Mouse (Mus musculus) thymus, adult 2 months (tissue): ENCODE data around the gene Pde10a. TPM values are rescaled to one million over a fixed set of nuclear protein-coding genes. Genes with fewer than 3 reads are reported as not detected.

Experiments
- DNase-seq: peaks from one replicate; pipeline ENCODE4 v3.0.0; 2021
- H3K27ac ChIP-seq: fragments of 200-500 bp; 2 replicates; pipeline ENCODE4 v1.5.1; 2012; ENCODE audit warnings: low read length, control low read depth; ENCODE audit not compliant: control insufficient read depth, insufficient read depth
- H3K27me3 ChIP-seq: fragments of 200-500 bp; 2 replicates; pipeline ENCODE4 v1.6.1; 2012; ENCODE audit warnings: mild to moderate bottlenecking, low read length, moderate library complexity, mixed read lengths; ENCODE audit not compliant: control insufficient read depth, insufficient read depth
- H3K36me3 ChIP-seq: fragments of 200-500 bp; 2 replicates; pipeline ENCODE4 v1.6.1; 2012; ENCODE audit warnings: mild to moderate bottlenecking, low read length, moderate library complexity; ENCODE audit not compliant: control insufficient read depth, insufficient read depth
- H3K4me1 ChIP-seq: fragments of 200-500 bp; replicated peaks from 2 replicates; pipeline ENCODE4 v1.6.1; 2012; ENCODE audit warnings: low read length; ENCODE audit not compliant: control insufficient read depth, insufficient read depth
- H3K4me3 ChIP-seq: fragments of 200-500 bp; 2 replicates; pipeline ENCODE4 v1.5.1; 2012; ENCODE audit warnings: mild to moderate bottlenecking, low read length, control low read depth, moderate library complexity; ENCODE audit not compliant: control insufficient read depth, insufficient read depth
- CTCF ChIP-seq: fragments of 200-500 bp; IDR thresholded peaks from 2 replicates; pipeline ENCODE4 v1.5.1; 2012; ENCODE audit warnings: mild to moderate bottlenecking, control low read depth, low read length, moderate library complexity, borderline replicate concordance; ENCODE audit not compliant: control insufficient read depth, poor library complexity, insufficient read depth; ENCODE audit errors: extremely low read depth
- POLR2A ChIP-seq: fragments of 200-500 bp; IDR thresholded peaks from 2 replicates; pipeline ENCODE4 v1.6.1; 2012; ENCODE audit warnings: mild to moderate bottlenecking, low read length, control low read depth, moderate library complexity; ENCODE audit not compliant: control insufficient read depth, poor library complexity, insufficient read depth; ENCODE audit errors: extremely low read depth
- WGBS: fragments of 180-500 bp; shearing (Covaris S2); methylation state at CpG from one replicate; pipeline ENCODE4 v1.1.7; 2018; 5-methylcytosine and 5-hydroxymethylcytosine counted together
- polyA plus RNA-seq: library from polyadenylated mRNA; depleted of rRNA; stranded (reverse); fragments of >200 nt; gene quantifications from 2 replicates; pipeline ENCODE4 v1.2.3, GENCODE M21; 2012

Pde10a gene
- polyA plus RNA-seq, 1 experiment, result 4.8 TPM

DNA sequence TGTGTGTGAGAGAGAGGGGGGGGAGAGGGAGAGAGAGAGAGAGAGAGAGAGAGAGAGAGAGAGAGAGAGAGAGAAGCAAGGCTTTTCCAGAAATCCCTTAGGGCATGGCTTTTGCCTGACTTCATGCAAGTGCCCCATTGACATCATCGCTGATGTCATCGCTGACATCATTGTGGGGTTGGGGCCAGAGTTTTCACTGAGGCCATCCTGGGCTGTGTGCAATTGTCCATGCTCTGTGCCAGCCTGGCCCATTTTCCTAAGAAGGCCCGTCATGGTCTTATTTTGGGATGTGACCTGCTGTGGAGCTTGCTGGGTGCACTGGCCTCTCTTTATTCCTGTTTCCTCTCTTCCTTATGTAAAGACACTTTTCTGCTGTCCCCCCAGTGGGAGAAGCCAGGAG, 290.2 kb downstream of the Pde10a start:
- DNase-seq, result no peak
- TF ChIP-seq CTCF, result no peak
- no peak for TF ChIP-seq POLR2A
- H3K4me3 ChIP-seq, result no peak overlapping the region
- no peaks in the 10 kb centered on the region for H3K36me3 ChIP-seq
- H3K4me1 ChIP-seq, result peaks cover 6% of the 10 kb centered on the region
- no peak overlapping the region for H3K27ac ChIP-seq
- H3K27me3 ChIP-seq, result no peaks in the 10 kb centered on the region
- WGBS, result 98% methylated on average over 3 of the region's 3 CpGs

DNA sequence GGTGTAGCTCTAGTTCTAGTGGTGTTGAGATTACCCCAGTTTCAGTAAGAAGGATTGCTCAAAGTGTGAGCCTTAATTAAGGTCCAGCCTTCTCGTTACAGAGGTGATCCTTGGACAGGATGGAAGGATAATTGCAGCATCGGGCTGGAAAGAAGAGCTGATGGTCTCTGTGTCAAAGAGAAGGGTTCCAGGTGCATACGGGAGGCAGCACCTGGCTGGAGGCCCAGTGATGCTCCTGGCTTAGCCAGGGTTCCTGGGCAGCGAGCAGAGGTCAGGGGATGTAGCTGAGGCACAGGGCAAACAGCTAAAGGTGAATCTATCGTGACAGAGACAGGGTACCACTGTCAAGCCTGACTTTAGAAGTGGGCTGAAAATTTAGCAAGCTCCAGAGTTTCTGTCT, 290.7 kb downstream of the Pde10a start:
- Histone ChIP-seq H3K27me3 (no peaks in the 10 kb centered on the region), H3K4me1 (peaks cover 6% of the 10 kb centered on the region), H3K27ac (no peak overlapping the region), H3K36me3 (no peaks in the 10 kb centered on the region), H3K4me3 (no peak overlapping the region)
- WGBS, result 94% methylated on average over 5 of the region's 5 CpGs
- TF ChIP-seq CTCF, result no peak
- no peak for TF ChIP-seq POLR2A
- DNase-seq, result no peak

DNA sequence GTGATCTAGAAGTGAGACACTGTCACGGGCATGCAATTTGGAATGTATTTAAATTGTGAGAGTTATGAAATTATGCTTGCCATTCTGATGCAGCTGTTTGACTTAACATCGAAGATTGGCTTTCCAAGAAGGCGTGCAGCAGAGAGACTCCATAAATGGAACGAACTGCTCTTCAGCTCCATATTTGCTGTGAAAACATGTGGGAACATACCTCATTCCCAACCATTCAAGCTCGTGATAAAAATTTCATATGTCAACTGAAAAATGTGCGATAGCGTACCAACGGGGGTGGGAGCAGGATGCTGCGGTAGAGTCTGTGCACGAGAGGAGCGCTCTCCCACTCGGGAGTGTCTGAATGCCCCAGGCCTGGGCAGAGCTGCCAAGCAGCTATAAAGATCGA, 293.5 kb downstream of the Pde10a start:
- no peaks in the 10 kb centered on the region for H3K27me3 ChIP-seq
- no peak for DNase-seq
- TF ChIP-seq CTCF (no peak), POLR2A (no peak)
- no peak overlapping the region for H3K4me3 ChIP-seq
- 95% methylated on average over 13 of the region's 13 CpGs for WGBS
- H3K27ac ChIP-seq, result no peak overlapping the region
- no peaks in the 10 kb centered on the region for H3K36me3 ChIP-seq
- no peaks in the 10 kb centered on the region for H3K4me1 ChIP-seq

DNA sequence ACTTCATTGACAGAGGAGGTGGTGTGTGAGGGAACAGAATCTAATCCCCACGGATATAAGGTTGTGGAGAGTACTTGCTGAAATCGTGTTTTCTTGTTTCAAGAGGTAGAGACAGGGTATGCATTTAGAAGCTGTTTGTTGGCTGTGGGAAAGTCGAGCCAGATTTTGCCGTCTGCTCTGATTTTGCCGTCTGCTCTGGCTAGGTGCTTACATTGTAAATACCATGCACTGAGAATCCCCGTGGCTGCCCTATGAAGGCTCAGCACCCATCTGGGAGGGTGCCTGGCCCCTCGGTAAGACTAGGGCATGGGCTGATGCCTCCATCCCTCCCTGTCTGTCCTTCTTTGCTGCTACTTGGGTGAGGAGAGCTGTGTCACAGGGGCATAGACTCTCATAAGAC, 298.4 kb downstream of the Pde10a start:
- Histone ChIP-seq H3K4me1 (no peaks in the 10 kb centered on the region), H3K36me3 (no peaks in the 10 kb centered on the region), H3K27me3 (no peaks in the 10 kb centered on the region), H3K4me3 (no peak overlapping the region), H3K27ac (no peak overlapping the region)
- 88% methylated on average over 7 of the region's 7 CpGs for WGBS
- no peak for DNase-seq
- TF ChIP-seq POLR2A (no peak), CTCF (no peak)

DNA sequence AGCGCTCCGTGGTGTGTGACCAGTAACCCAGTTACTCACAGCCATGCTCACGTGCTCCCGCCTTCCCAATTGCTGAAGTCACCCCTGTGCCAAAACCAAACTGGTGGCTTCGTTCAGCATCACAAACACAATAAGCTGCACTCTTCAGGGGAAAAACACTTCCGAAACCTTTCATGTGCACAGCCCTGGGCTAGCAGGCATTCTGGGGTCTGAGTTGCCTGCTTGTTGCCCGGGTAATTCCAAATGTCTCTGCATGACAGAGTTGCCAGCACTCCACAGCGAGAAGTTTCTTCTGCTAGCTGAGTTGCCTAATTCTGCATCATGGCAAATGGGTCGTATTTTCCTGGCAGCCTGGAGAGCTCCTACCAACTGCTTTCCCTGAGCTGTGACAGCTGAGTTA, 302.0 kb downstream of the Pde10a start:
- no peak for DNase-seq
- Histone ChIP-seq H3K4me1 (no peaks in the 10 kb centered on the region), H3K4me3 (no peak overlapping the region), H3K36me3 (no peaks in the 10 kb centered on the region), H3K27ac (no peak overlapping the region), H3K27me3 (no peaks in the 10 kb centered on the region)
- TF ChIP-seq CTCF (no peak), POLR2A (no peak)
- WGBS, result 93% methylated on average over 9 of the region's 9 CpGs

DNA sequence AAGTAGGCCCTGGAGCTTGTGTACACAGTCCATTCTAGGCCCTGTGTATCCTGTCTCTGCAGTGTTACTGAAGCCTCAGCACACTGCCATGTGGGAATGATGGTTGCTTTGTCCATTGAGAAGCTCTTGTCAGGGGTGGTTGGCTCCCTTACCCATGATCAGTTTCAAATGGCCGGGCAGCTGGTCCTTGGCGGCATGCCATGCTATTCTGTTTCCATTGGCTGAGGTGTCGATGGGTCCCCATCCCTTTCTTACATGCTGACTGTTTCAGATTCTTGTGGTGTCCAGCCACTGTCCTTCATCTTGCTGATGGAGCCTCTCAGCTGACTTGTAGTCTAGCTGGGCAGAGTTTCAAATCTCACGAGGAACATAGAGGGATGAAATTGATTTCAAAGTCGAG, 305.8 kb downstream of the Pde10a start:
- no peaks in the 10 kb centered on the region for H3K36me3 ChIP-seq
- 95% methylated on average over 5 of the region's 5 CpGs for WGBS
- TF ChIP-seq POLR2A, result no peak
- TF ChIP-seq CTCF, result no peak
- no peaks in the 10 kb centered on the region for H3K4me1 ChIP-seq
- DNase-seq, result no peak
- H3K4me3 ChIP-seq, result no peak overlapping the region
- H3K27ac ChIP-seq, result no peak overlapping the region
- H3K27me3 ChIP-seq, result no peaks in the 10 kb centered on the region

DNA sequence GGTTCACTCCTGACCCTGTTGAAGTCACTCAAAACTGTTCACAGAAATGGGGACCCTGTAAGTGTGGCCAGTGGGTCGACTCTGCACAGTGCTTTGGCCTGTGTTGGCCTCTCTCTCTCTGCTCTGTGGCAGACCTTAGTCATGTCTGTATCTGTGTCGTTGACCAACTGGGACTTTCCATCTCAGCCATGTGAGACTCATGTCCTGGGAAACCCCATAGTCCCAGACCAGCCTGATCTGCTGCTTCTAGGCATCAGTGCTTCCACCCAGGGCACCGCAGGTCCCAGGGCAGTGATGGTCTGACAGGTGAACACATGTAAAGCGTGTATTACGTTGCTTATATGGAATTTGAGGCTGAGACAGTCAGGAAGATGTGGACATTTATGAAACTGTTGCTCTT, 311.1 kb downstream of the Pde10a start:
- no peak overlapping the region for H3K4me3 ChIP-seq
- no peak for TF ChIP-seq POLR2A
- TF ChIP-seq CTCF, result no peak
- no peaks in the 10 kb centered on the region for H3K36me3 ChIP-seq
- no peak overlapping the region for H3K27ac ChIP-seq
- DNase-seq, result no peak
- H3K4me1 ChIP-seq, result no peaks in the 10 kb centered on the region; the same call in 1 of the 2 replicates
- WGBS, result 88% methylated on average over 5 of the region's 5 CpGs
- no peaks in the 10 kb centered on the region for H3K27me3 ChIP-seq
